Mouse (Mus musculus) midbrain, postnatal 0 days (tissue): ENCODE measurements at regions not wholly inside any gene's neighbourhood (a gene's known extent, or its start where the extent isn't known, plus 50 kb on each side); places are given as distances from the start of the nearest gene placed in this dataset.

Source experiments
- ATAC-seq: fragments of 200-750 bp; cut with Nextera tagmentation; 2 replicates; pipeline ENCODE4 v1.8.0; 2017; ENCODE audit warnings: moderate number of reproducible peaks, mild to moderate bottlenecking, moderate TSS enrichment, moderate library complexity; ENCODE audit not compliant: low FRiP score
- DNase-seq: peaks from one replicate; pipeline ENCODE4 v3.0.0-alpha.2; 2015; ENCODE audit warnings: low spot score
- H3K27ac ChIP-seq: fragments of 300-500 bp; sonication (generic); 2 replicates; pipeline ENCODE4 v1.5.1; 2014; ENCODE audit warnings: low read depth, mild to moderate bottlenecking, low read length, mixed read lengths
- H3K27me3 ChIP-seq: fragments of 300-500 bp; sonication (generic); 2 replicates; pipeline ENCODE4 v1.6.1; 2014; ENCODE audit warnings: low read length, control low read depth, mixed read lengths; ENCODE audit not compliant: insufficient read depth
- H3K36me3 ChIP-seq: fragments of 300-500 bp; sonication (generic); 2 replicates; pipeline ENCODE4 v1.6.1; 2014; ENCODE audit warnings: low read length, control low read depth, mixed read lengths; ENCODE audit not compliant: insufficient read depth
- H3K4me1 ChIP-seq: fragments of 300-500 bp; sonication (generic); 2 replicates; pipeline ENCODE4 v1.6.1; 2014; ENCODE audit warnings: mild to moderate bottlenecking, control low read depth, antibody characterized with exemption, low read length, mixed read lengths; ENCODE audit not compliant: insufficient read depth
- H3K4me2 ChIP-seq: fragments of 300-500 bp; sonication (generic); 2 replicates; pipeline ENCODE4 v1.6.1; 2014; ENCODE audit warnings: low read depth, mild to moderate bottlenecking, low read length, mixed read lengths; ENCODE audit not compliant: poor library complexity, severe bottlenecking
- H3K4me3 ChIP-seq: fragments of 300-500 bp; sonication (generic); 2 replicates; pipeline ENCODE4 v1.5.1; 2014; ENCODE audit warnings: low read depth, mild to moderate bottlenecking, low read length, moderate library complexity
- H3K9ac ChIP-seq: fragments of 300-500 bp; sonication (generic); replicated peaks from 2 replicates; pipeline ENCODE4 v1.6.1; 2014; ENCODE audit warnings: mild to moderate bottlenecking, low read length, moderate library complexity, mixed read lengths; ENCODE audit not compliant: poor library complexity, severe bottlenecking
- H3K9me3 ChIP-seq: fragments of 300-500 bp; sonication (generic); 2 replicates; pipeline ENCODE4 v1.6.1; 2016; ENCODE audit warnings: low read length, control low read depth
- CTCF ChIP-seq: IDR thresholded peaks from 2 replicates; pipeline ENCODE4 v1.5.1; 2016; ENCODE audit warnings: antibody characterized with exemption, mild to moderate bottlenecking
- WGBS: fragments of 180-500 bp; shearing (Covaris S2); extraction: QIAGEN DNeasy Blood & Tissue Kit; methylation state at CpG from one replicate; pipeline ENCODE4 v1.1.7; 2014; 5-methylcytosine and 5-hydroxymethylcytosine counted together

- no peaks in the 10 kb centered on the region for H3K9me3 ChIP-seq
- DNase-seq (no peak), ATAC-seq (no peak)
- WGBS, result 10% methylated on average over 5 of the region's 5 CpGs
- H3K4me3 ChIP-seq, result no peak overlapping the region
- TF ChIP-seq CTCF, result no peak
- H3K4me2 ChIP-seq, result no peak overlapping the region
- H3K9ac ChIP-seq, result no peak overlapping the region
- no peaks in the 10 kb centered on the region for H3K4me1 ChIP-seq
- no peaks in the 10 kb centered on the region for H3K36me3 ChIP-seq
- no peak overlapping the region for H3K27ac ChIP-seq
- no peaks in the 10 kb centered on the region for H3K27me3 ChIP-seq
Measured at GRCm38 (mm10) chr8:89289017-89289416, 245.1 kb upstream of the Sall1 start.

- no peak for TF ChIP-seq CTCF
- no peak overlapping the region for H3K27ac ChIP-seq
- H3K4me2 ChIP-seq, result no peak overlapping the region
- H3K9me3 ChIP-seq, result no peaks in the 10 kb centered on the region
- DNase-seq (no peak), ATAC-seq (no peak)
- no peaks in the 10 kb centered on the region for H3K36me3 ChIP-seq
- H3K4me1 ChIP-seq, result no peaks in the 10 kb centered on the region
- no peak overlapping the region for H3K9ac ChIP-seq
- H3K4me3 ChIP-seq, result no peak overlapping the region
- H3K27me3 ChIP-seq, result no peaks in the 10 kb centered on the region
- 90% methylated on average over 14 of the region's 14 CpGs for WGBS
Measured at GRCm38 (mm10) chr8:89284871-89285564, 241.1 kb upstream of the Sall1 start.

- ATAC-seq (no peak), DNase-seq (peak; percentile 70)
- no peaks in the 10 kb centered on the region for H3K9me3 ChIP-seq
- TF ChIP-seq CTCF, result no peak
- H3K27ac ChIP-seq, result no peak overlapping the region
- no peaks in the 10 kb centered on the region for H3K4me1 ChIP-seq
- H3K27me3 ChIP-seq, result no peaks in the 10 kb centered on the region
- H3K4me2 ChIP-seq, result no peak overlapping the region
- no peak overlapping the region for H3K4me3 ChIP-seq
- no peak overlapping the region for H3K9ac ChIP-seq
- no peaks in the 10 kb centered on the region for H3K36me3 ChIP-seq
- 65% methylated on average over 17 of the region's 17 CpGs for WGBS
Measured at GRCm38 (mm10) chr8:89283105-89284096, 239.4 kb upstream of the Sall1 start.

- no peak overlapping the region for H3K27ac ChIP-seq
- no peak for TF ChIP-seq CTCF
- H3K9ac ChIP-seq, result no peak overlapping the region
- H3K27me3 ChIP-seq, result no peaks in the 10 kb centered on the region
- WGBS, result 76% methylated on average over 3 of the region's 3 CpGs
- no peaks in the 10 kb centered on the region for H3K4me1 ChIP-seq
- H3K9me3 ChIP-seq, result no peaks in the 10 kb centered on the region
- DNase-seq (no peak), ATAC-seq (no peak)
- no peak overlapping the region for H3K4me2 ChIP-seq
- no peaks in the 10 kb centered on the region for H3K36me3 ChIP-seq
- H3K4me3 ChIP-seq, result no peak overlapping the region
Measured at GRCm38 (mm10) chr8:89279844-89280243, 235.9 kb upstream of the Sall1 start.

GRCm38 (mm10) chr8:89279142-89279541, 235.2 kb upstream of the Sall1 start:
- DNase-seq, result no peak
- no peak overlapping the region for H3K27ac ChIP-seq
- no peaks in the 10 kb centered on the region for H3K36me3 ChIP-seq
- H3K4me2 ChIP-seq, result no peak overlapping the region
- no peak overlapping the region for H3K9ac ChIP-seq
- no peak for ATAC-seq
- no peaks in the 10 kb centered on the region for H3K4me1 ChIP-seq
- WGBS, result 88% methylated on average over 6 of the region's 6 CpGs
- TF ChIP-seq CTCF, result no peak
- no peaks in the 10 kb centered on the region for H3K9me3 ChIP-seq
- H3K27me3 ChIP-seq, result no peaks in the 10 kb centered on the region
- no peak overlapping the region for H3K4me3 ChIP-seq

GRCm38 (mm10) chr8:89273276-89273675, 229.3 kb upstream of the Sall1 start:
- H3K27ac ChIP-seq, result no peak overlapping the region
- no peak for DNase-seq
- no peak for TF ChIP-seq CTCF
- peaks cover 6% of the 10 kb centered on the region; the same call in 1 of the 2 replicates for H3K27me3 ChIP-seq
- H3K4me1 ChIP-seq, result no peaks in the 10 kb centered on the region
- ATAC-seq, result no peak
- H3K9ac ChIP-seq, result no peak overlapping the region
- WGBS, result 74% methylated on average over 4 of the region's 4 CpGs
- no peaks in the 10 kb centered on the region for H3K36me3 ChIP-seq
- H3K4me3 ChIP-seq, result no peak overlapping the region
- H3K4me2 ChIP-seq, result no peak overlapping the region
- H3K9me3 ChIP-seq, result no peaks in the 10 kb centered on the region
